Mouse (Mus musculus) cerebellum, postnatal 14 days (tissue): ENCODE data around the gene Rasl11a.
A peak's percentile ranks its signal among the peaks of the same experiment; 100 is the strongest.
"Not testable (repeated sequence)": the region's sequence is repeated elsewhere in the genome, so short reads cannot be mapped to it uniquely, and the experiment has no call there.

Source experiments
- DNase-seq, 2 experiments: peaks; one replicate each; pipeline ENCODE4 v3.0.0; 2021; ENCODE audit warnings: mixed read lengths in 2 of 2

Gene Rasl11a

GRCm38 (mm10) chr5:146844301-146844941 is 450 bp upstream of the Rasl11a start:
- DNase-seq: peak in 1 of 2 experiments; percentile 26

- DNase-seq: no peak
These were observed 1.6 kb downstream of the Rasl11a start for GRCm38 (mm10) chr5:146846489-146846888.

GRCm38 (mm10) chr5:146848936-146849582 is 4.2 kb downstream of the Rasl11a start:
- no peak for DNase-seq

- DNase-seq: no peak
These were observed 11.2 kb downstream of the Rasl11a start for GRCm38 (mm10) chr5:146856106-146856505.

- no peak for DNase-seq
These were observed 12.7 kb downstream of the Rasl11a start for GRCm38 (mm10) chr5:146857620-146858019.

GRCm38 (mm10) chr5:146858772-146859171 is 13.9 kb downstream of the Rasl11a start:
- no peak for DNase-seq

GRCm38 (mm10) chr5:146859246-146859645 is 14.4 kb downstream of the Rasl11a start:
- DNase-seq: no peak

GRCm38 (mm10) chr5:146860222-146860998 is 15.5 kb downstream of the Rasl11a start:
- peak; percentile 32 to 50 for DNase-seq

- DNase-seq: no peak
These were observed 16.7 kb downstream of the Rasl11a start for GRCm38 (mm10) chr5:146861588-146861987.

- DNase-seq: no peak
These were observed 20.6 kb downstream of the Rasl11a start for GRCm38 (mm10) chr5:146865511-146865910.

GRCm38 (mm10) chr5:146866277-146866676 is 21.4 kb downstream of the Rasl11a start:
- no peak for DNase-seq

- DNase-seq: peak; percentile 49 to 67
These were observed 22.5 kb downstream of the Rasl11a start for GRCm38 (mm10) chr5:146867246-146867945.

GRCm38 (mm10) chr5:146867946-146868314 is 23.1 kb downstream of the Rasl11a start:
- DNase-seq: no peak

GRCm38 (mm10) chr5:146872981-146873631 is 28.2 kb downstream of the Rasl11a start:
- DNase-seq: no peak

GRCm38 (mm10) chr5:146876024-146876423 is 31.2 kb downstream of the Rasl11a start:
- DNase-seq: no peak

- DNase-seq: not testable (repeated sequence)
These were observed 33.0 kb downstream of the Rasl11a start for GRCm38 (mm10) chr5:146877882-146878281.

GRCm38 (mm10) chr5:146882261-146882660 is 37.4 kb downstream of the Rasl11a start:
- no peak for DNase-seq

- no peak for DNase-seq
These were observed 38.2 kb downstream of the Rasl11a start for GRCm38 (mm10) chr5:146883053-146883452.

GRCm38 (mm10) chr5:146883486-146884272 is 38.8 kb downstream of the Rasl11a start:
- DNase-seq: no peak

- DNase-seq: peak; percentile 36 to 65
These were observed 46.3 kb downstream of the Rasl11a start for GRCm38 (mm10) chr5:146891127-146891526.

- no peak for DNase-seq
These were observed 48.0 kb downstream of the Rasl11a start for GRCm38 (mm10) chr5:146892904-146893303.
